Mouse (Mus musculus): ENCODE data around the gene Usp42.
A peak's percentile ranks its signal among the peaks of the same experiment; 100 is the strongest.

Usp42 gene

GRCm38 (mm10) chr5:143732180-143732891, at the start of gene Usp42:
TSS of gene Usp42 (minus strand) at chr5:143732280.
- DNase-seq: peak; percentile 97

- no peak for DNase-seq
Observed at GRCm38 (mm10) chr5:143760508-143760907, 28.4 kb upstream of the Usp42 start.

DNA sequence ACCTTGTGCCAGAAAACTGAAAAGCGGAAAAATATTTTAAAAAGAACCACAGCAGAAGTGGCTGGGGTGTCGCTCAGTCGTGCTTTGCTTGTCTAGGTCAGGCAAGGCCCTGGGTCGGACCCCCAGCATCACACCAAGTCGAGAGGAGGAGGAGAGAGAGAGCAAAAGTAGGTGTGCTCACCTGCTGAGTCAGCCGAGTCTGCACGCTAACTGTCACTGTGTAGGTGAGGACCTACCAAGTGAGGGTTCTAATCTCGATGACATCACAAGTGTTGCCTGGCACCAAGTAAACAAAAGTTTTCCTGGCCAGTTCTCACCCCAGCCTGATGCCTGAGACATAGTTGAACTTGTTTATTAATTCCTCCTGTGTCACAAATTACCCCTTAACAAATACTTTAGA, 27.5 kb upstream of the Usp42 start:
- DNase-seq: no peak

DNA sequence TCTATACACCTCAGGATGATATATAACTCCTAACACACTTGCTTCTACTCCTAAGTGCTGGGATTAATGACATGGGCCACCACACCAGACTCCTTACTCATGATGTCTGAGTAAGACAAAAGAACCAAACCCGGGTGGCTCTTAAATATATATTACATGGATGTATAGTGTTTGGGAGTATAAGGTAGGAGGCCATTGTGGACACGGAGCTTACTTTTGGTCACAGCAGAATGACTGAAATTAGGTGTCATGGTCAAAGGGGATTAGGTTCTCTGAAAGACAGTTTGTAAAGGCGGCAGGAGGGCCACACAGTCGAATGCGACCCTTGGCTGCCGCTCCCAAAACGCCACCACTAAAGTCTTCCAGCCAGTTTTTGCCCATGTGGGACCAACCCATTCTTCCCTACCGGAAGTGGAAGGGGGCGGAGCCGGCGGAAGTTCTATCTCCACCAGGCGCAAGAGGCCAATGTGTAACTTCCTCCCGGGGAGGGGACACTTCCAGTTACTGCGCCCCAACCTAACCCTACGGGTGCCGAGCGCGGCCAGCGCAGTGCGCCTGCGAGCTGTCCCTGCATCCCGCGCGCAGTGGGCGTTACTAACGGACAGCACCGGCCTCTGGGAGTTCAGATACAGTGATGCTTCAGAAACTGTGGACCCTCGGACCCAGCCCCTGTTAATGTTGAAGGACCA, 25.8 kb upstream of the Usp42 start:
- peak; percentile 93 for DNase-seq

DNA sequence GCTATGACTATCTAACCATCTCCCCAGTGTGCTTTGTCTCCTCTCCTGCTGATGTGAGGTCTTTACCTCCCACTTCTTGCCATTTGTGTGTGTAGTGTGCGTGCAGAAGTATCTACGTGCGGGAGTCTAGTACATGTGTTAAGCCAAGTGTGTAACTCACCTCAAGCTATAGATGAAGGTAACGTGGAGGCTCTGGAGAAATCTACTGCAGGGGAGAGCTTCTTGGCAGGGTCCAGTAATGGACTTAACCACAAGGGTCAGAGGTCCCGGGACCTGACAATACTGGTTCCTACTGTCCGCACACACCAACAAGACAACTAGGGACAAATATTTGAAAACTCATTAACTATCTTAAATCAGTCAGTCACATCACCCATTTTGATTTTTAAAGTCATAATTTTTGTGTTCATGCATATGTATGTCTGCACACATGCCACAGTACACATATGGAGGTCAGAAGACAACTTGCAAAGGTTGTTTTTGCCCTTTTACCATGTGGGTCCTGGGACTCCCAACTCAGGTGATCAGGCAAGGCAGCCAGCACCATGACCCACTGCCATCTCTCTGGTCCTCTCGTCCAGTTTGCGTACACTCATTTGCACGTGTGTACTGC, 23.6 kb upstream of the Usp42 start:
- no peak for DNase-seq

- DNase-seq: no peak
Observed at GRCm38 (mm10) chr5:143749630-143750208, 17.6 kb upstream of the Usp42 start.

- DNase-seq: peak; percentile 5
Observed at GRCm38 (mm10) chr5:143731483-143732112, 482 bp downstream of the Usp42 start.

GRCm38 (mm10) chr5:143730915-143731314, 1.2 kb downstream of the Usp42 start:
- DNase-seq: no peak

GRCm38 (mm10) chr5:143721962-143722361, 10.1 kb downstream of the Usp42 start:
- no peak for DNase-seq

DNA sequence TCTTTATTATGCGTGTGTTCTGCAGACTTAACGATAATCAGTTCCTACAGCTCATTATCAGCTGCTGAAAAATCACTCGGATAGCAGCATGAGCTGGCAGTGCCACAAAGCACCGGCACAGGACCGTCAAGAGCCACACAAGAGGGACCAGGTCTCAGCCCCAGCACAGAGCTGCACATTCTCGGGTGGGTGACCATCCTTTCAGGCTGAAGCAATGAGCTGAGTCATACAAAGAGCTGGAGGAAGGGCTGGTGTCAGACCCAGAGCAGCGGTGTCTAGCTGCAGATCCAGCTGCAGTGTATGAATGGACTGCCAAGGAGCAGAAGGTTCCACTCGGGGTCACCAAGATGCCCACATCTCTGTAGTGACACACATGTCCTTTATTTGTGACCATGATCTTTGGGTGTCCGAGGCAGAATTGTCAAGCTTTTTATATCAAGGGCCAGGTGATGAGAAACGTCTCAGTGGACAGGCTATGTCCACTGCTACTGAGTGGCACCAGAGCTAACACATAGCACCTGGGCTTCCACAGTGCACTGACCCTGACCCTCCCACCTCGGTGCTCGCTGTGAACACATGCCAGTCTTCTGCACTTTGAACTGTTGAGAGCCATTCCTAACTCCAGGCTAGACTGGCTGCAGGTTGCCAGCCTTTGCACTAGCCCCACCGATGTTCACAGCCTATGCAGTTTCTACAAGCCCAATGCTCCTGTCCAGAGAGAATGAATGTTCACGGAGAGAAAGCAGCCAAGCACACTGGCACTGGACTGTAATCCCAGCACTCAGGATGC, 19.9 kb downstream of the Usp42 start:
- DNase-seq: no peak

- peak; percentile 82 for DNase-seq
Observed at GRCm38 (mm10) chr5:143711326-143711725, 20.8 kb downstream of the Usp42 start.

DNA sequence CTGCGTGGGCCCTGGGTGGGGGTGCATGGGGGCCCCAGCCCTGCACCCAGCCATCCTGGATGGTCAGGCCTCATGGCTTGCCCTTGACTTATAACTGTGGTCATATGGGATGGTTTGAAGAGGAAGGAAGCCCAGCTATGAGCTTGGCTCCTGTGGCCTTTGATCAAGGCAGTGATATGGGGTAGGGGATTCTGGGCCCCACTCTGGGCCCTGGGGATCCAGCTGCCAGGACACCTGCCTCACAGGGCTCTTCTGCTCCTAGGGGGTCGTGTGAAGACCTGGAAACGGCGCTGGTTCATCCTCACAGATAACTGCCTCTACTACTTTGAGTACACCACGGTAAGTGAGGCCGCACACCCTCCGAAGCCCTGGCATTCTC, 25.3 kb downstream of the Usp42 start:
- no peak for DNase-seq

DNA sequence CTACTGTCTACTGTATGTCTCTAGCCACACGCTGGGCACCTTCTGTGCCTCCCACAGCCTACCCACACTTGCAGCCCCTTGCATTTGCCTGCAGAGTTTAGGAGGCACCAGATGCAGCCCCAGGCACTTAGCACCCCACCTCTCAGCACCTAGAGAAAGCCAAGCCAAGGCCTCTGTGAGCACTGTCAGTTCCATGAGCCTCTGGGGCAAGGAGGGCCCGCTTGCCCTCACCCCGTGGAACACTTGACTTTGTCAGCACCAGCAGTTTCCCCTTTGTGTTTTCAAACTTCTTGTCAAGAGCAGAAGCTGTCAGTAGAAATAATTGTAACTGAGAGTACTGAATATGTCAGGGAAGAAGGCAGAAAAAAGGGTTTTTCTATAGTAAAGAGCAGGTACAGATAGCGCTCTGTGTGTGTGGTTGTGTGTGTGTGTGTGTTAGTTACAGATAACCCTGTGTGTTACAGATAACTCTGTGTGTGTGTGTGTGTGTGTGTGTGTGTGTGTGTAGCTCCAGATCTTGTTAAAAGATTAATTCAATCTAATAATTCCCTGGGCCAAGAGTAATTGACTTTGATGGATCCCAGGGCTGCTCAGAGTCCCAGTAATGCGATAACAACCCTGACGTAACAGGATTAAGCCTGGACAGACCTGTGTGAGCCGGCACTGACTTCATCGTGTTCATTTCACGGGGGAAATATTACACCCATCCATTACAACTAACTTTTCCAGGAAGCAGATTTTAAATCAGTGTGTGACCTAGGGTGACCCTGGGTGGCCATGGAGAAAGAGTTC, 25.9 kb downstream of the Usp42 start:
- DNase-seq: no peak

DNA sequence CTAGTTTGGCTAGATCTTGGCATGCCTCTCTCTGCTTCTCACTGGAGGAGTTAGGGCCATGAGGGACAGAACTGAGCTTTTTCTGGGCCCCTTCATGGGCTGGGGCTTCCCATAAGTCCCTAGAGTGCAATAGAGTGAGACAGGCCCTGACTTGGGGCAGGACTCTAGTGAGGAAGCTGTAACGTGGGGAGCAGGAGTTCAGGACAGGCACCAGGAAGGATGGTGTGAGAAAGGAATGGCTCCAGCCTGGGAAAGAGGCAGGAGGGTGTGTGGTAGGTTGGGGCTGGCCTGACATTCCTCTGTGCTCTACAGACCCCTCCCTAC, 26.5 kb downstream of the Usp42 start:
- no peak for DNase-seq

- no peak for DNase-seq
Observed at GRCm38 (mm10) chr5:143704875-143705658, 27.0 kb downstream of the Usp42 start.

DNA sequence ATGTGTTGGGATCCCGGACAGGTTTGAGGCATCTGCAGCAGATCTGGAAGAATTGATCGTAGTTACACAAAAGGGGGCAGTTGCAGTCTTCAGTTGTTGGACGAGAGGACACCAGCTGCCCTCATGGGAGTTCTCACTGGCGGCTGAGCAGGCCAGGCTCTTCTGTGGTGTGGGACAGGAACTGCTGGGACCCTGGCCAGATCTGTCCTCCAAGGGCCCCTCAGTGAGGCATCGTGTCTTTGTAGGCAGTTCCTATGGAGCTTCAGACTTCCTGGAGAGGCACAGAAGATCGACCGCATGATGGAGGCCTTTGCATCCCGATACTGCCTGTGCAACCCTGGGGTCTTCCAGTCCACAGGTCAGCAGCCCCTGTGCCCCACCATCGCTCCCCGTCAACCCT, 31.0 kb downstream of the Usp42 start:
- DNase-seq: no peak

DNA sequence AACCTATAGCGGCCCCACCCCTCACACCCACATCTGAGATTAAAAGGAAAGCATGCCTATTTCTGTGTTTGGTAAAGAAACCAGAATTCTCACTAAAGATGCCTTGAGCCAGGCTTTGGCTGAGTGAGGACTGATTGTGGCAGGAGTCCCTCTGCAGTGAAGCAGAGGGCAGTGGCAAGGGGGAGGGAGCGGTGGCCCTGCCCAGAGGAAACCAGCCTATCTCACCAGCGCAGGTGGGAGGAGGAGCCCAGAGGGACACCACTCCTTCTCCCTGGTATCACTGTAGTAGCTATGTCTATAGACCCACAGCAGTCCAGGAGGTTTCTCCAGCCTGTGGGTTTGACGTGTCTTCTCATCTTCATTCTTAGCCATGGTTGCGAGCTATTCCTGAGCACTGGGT, 31.8 kb downstream of the Usp42 start:
- no peak for DNase-seq

DNA sequence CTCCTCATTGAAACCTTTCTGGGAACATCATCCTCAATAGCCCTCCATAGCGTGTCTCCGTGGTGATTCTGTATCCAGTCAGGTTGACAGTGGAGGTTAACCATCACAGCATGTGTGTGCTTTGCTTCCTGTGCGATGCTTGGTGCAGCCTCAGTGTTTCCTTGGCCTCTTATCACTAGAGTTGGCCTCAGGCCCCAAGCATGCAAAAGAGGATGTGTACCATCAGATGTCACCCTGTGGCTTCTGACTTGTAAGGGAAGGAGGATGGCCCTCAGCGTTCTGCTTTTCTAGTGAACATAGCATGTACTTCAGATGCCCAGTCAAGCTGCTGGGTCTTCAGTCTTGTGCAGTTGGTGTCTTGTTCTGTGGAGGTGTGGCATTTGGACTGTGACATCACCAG, 33.6 kb downstream of the Usp42 start:
- DNase-seq: no peak

DNA sequence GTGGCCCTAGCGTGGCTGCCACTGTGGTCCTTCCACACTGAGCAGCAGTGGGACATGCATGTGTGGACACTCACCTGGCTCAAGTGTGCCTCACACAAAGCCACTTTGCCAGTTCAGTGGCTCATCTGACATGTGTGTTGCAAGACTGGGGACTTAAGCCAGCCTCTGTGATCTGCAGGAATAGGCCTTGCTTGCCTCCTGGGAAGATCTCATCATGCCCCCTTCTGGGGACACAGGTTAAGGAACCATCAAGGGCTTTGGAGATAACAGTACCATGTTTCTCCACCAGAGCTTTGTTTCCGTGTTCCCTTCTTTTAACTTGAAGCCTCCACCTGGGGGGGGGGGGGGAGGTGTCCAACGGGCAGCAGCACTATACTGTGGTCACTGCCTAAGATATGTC, 35.8 kb downstream of the Usp42 start:
- DNase-seq: peak; percentile 64

DNA sequence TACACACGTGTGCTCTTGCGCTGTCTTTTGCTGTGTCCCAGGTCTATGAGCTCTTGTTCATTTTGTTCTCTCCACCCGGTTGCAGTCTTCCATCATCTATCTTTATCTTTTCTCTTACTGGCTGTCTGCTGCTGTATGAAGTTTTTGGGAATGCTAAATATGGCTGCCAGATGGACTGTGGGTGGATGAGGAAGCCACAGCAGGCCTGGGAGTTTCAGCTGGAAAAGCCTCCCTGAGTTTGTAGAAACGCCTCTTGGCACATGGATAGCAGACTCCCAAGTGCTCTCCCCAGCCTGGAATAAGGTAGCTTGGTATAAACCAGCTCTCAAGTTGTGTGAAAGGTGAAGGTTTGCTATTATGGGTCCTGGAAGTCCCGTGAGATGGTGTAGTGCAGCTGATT, 41.2 kb downstream of the Usp42 start:
- no peak for DNase-seq

- DNase-seq: no peak
Observed at GRCm38 (mm10) chr5:143690392-143690791, 41.7 kb downstream of the Usp42 start.
